Mouse (Mus musculus) intestine, embryonic 14.5 days (tissue): ENCODE results near the gene Stc2. TPM values are rescaled to one million over a fixed set of nuclear protein-coding genes. Genes with fewer than 3 reads are reported as not detected.

Experiments
- ATAC-seq: fragments of 200-750 bp; cut with Nextera tagmentation; replicated peaks from 2 replicates; pipeline ENCODE4 v1.8.0; 2017; ENCODE audit warnings: low read depth, moderate number of reproducible peaks, moderate TSS enrichment, moderate library complexity; ENCODE audit not compliant: low FRiP score, low TSS enrichment
- DNase-seq: peaks from one replicate; pipeline ENCODE4 v3.0.0-alpha.2; 2018; ENCODE audit warnings: low spot score
- H3K27ac ChIP-seq: fragments of 300-500 bp; sonication (generic); 2 replicates; pipeline ENCODE4 v1.5.1; 2014; ENCODE audit warnings: low read depth, mild to moderate bottlenecking, control low read depth
- H3K27me3 ChIP-seq: fragments of 300-500 bp; sonication (generic); replicated peaks from 2 replicates; pipeline ENCODE4 v1.6.1; 2014; ENCODE audit warnings: low read length, control low read depth; ENCODE audit not compliant: control insufficient read depth, insufficient read depth
- H3K36me3 ChIP-seq: fragments of 300-500 bp; sonication (generic); 2 replicates; pipeline ENCODE4 v1.6.1; 2014; ENCODE audit warnings: low read length, control low read depth; ENCODE audit not compliant: control insufficient read depth, insufficient read depth
- H3K4me1 ChIP-seq: fragments of 300-500 bp; sonication (generic); replicated peaks from 2 replicates; pipeline ENCODE4 v1.6.1; 2014; ENCODE audit warnings: low read length, control low read depth, mixed read lengths; ENCODE audit not compliant: control insufficient read depth, insufficient read depth
- H3K4me2 ChIP-seq: fragments of 300-500 bp; sonication (generic); 2 replicates; pipeline ENCODE4 v1.6.1; 2014; ENCODE audit warnings: low read length
- H3K4me3 ChIP-seq: fragments of 300-500 bp; sonication (generic); 2 replicates; pipeline ENCODE4 v1.5.1; 2014; ENCODE audit warnings: low read depth, low read length, control low read depth, mixed read lengths
- H3K9ac ChIP-seq: fragments of 300-500 bp; sonication (generic); 2 replicates; pipeline ENCODE4 v1.6.1; 2014; ENCODE audit warnings: mild to moderate bottlenecking, low read length
- H3K9me3 ChIP-seq: fragments of 300-500 bp; sonication (generic); 2 replicates; pipeline ENCODE4 v1.6.1; 2016; ENCODE audit warnings: low read length, control low read depth; ENCODE audit not compliant: control insufficient read depth
- WGBS: fragments of 180-500 bp; shearing (Covaris S2); extraction: QIAGEN DNeasy Blood & Tissue Kit; methylation state at CpG from one replicate; pipeline ENCODE4 v1.1.7; 2014; 5-methylcytosine and 5-hydroxymethylcytosine counted together
- polyA plus RNA-seq: library from polyadenylated mRNA; unstranded; fragments of >200 nt; fragmentation: Nextera tagmentation; extraction: Ambion mirVana; gene quantifications from 2 replicates; pipeline ENCODE4 v1.2.1, GENCODE M21; 2014

The Stc2 gene
- 3.1 and 3.5 TPM in 2 replicates for polyA plus RNA-seq

- peak; percentile 91 for ATAC-seq
- H3K4me3 ChIP-seq: peak within 1 kb of the TSS; percentile 39
- no peaks in the 10 kb centered on the region for H3K9me3 ChIP-seq
- WGBS: under 1% methylated on average over 48 of the region's 51 CpGs
- peak within 1 kb of the TSS; percentile 73 for H3K4me2 ChIP-seq
- H3K27ac ChIP-seq: no peak within 1 kb of the TSS
- DNase-seq: no peak
- no peaks in the 10 kb centered on the region for H3K36me3 ChIP-seq
- peaks cover 14% of the 10 kb centered on the region for H3K4me1 ChIP-seq
- H3K27me3 ChIP-seq: peaks cover 36% of the 10 kb centered on the region
- H3K9ac ChIP-seq: peak within 1 kb of the TSS; percentile 40
Measured at GRCm38 (mm10) chr11:31369648-31370286, at the start of gene Stc2. Gene Stc2 (minus strand): TSS chr11:31370074.

DNA sequence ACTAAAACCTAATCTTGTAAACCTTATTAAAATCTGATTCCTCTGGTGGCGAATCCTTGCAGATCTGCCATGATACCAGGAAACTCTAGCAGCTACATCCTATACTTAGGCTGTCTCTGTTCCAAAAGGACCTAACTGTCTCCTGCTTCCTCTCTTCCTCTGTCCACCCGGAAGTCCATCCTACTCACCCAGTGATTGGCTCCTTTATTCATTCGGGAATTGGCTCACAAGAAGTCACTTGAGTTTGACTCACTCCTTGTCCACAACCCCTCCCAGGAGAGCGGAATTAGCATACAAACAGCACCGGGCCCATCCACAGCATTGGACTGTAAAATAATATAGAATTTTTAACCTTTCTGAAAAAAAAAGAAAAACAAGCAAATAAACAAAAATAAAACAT is 47.2 kb upstream of the Stc2 start:
- no peaks in the 10 kb centered on the region for H3K4me1 ChIP-seq
- DNase-seq (no peak), ATAC-seq (no peak)
- H3K4me3 ChIP-seq: no peak overlapping the region
- no peak overlapping the region for H3K4me2 ChIP-seq
- no peaks in the 10 kb centered on the region for H3K9me3 ChIP-seq
- WGBS: 82% methylated on average over 5 of the region's 5 CpGs
- no peaks in the 10 kb centered on the region for H3K27me3 ChIP-seq
- H3K9ac ChIP-seq: no peak overlapping the region
- H3K27ac ChIP-seq: no peak overlapping the region
- no peaks in the 10 kb centered on the region for H3K36me3 ChIP-seq

GRCm38 (mm10) chr11:31412376-31412775 is 42.5 kb upstream of the Stc2 start:
- no peak overlapping the region for H3K4me2 ChIP-seq
- no peaks in the 10 kb centered on the region for H3K9me3 ChIP-seq
- no peaks in the 10 kb centered on the region for H3K36me3 ChIP-seq
- 81% methylated on average over 3 of the region's 3 CpGs for WGBS
- H3K9ac ChIP-seq: no peak overlapping the region
- H3K4me1 ChIP-seq: no peaks in the 10 kb centered on the region
- DNase-seq (no peak), ATAC-seq (no peak)
- H3K4me3 ChIP-seq: no peak overlapping the region
- H3K27me3 ChIP-seq: no peaks in the 10 kb centered on the region
- H3K27ac ChIP-seq: no peak overlapping the region

- WGBS: 95% methylated on average over 1 of the region's 1 CpGs
- H3K9ac ChIP-seq: no peak overlapping the region
- H3K9me3 ChIP-seq: no peaks in the 10 kb centered on the region
- H3K27me3 ChIP-seq: no peaks in the 10 kb centered on the region
- H3K36me3 ChIP-seq: no peaks in the 10 kb centered on the region
- no peak overlapping the region for H3K27ac ChIP-seq
- no peak for ATAC-seq
- no peaks in the 10 kb centered on the region for H3K4me1 ChIP-seq
- DNase-seq: no peak
- no peak overlapping the region for H3K4me2 ChIP-seq
- no peak overlapping the region for H3K4me3 ChIP-seq
Measured at GRCm38 (mm10) chr11:31406736-31407135, 36.9 kb upstream of the Stc2 start.

DNA sequence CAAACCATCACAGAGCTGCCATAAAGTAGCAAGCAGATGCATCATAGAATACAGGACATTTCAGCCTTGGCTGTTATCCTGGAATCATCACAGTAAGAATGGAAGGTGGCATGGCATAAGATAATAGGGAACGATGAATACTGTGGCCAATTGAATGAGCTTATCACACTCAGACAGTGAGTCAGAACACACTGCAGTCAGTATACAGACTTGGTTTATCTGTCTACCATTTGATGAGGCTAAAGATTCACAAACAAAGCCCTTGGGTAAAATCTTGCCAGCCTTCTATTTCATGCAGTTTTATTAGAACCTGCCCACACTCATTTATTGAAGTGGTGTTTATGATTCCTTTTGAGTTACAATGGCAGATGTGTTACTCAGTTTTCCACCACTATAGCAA is 33.2 kb upstream of the Stc2 start:
- Histone ChIP-seq H3K4me2 (no peak overlapping the region), H3K9me3 (no peaks in the 10 kb centered on the region), H3K36me3 (no peaks in the 10 kb centered on the region), H3K4me1 (no peaks in the 10 kb centered on the region), H3K9ac (no peak overlapping the region), H3K4me3 (no peak overlapping the region), H3K27me3 (no peaks in the 10 kb centered on the region), H3K27ac (no peak overlapping the region)
- 91% methylated on average over 1 of the region's 1 CpGs for WGBS
- ATAC-seq: no peak
- DNase-seq: no peak

DNA sequence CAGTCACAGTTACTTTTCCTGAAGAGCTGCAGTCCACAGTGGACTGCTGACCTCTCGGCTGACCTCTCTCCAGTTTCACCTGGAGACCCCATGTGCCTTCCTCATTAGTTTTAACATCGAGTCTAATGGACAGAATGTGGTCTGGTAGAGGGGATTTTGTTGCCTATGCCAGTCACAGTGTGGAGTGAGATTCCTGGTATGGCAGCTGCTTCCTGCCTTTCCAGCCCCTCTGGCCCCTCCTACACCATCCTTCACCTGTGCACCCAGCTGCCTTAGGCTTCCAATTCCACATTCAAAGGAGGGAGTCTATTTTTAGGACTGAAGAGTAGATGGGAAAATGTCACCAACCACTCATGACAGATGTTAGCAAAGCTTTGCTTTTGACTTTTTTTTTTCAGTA is 28.7 kb upstream of the Stc2 start:
- Histone ChIP-seq H3K4me3 (no peak overlapping the region), H3K4me1 (no peaks in the 10 kb centered on the region), H3K36me3 (no peaks in the 10 kb centered on the region), H3K27me3 (no peaks in the 10 kb centered on the region), H3K9me3 (no peaks in the 10 kb centered on the region), H3K4me2 (no peak overlapping the region), H3K9ac (no peak overlapping the region), H3K27ac (no peak overlapping the region)
- 81% methylated on average over 2 of the region's 2 CpGs for WGBS
- ATAC-seq (no peak), DNase-seq (no peak)

DNA sequence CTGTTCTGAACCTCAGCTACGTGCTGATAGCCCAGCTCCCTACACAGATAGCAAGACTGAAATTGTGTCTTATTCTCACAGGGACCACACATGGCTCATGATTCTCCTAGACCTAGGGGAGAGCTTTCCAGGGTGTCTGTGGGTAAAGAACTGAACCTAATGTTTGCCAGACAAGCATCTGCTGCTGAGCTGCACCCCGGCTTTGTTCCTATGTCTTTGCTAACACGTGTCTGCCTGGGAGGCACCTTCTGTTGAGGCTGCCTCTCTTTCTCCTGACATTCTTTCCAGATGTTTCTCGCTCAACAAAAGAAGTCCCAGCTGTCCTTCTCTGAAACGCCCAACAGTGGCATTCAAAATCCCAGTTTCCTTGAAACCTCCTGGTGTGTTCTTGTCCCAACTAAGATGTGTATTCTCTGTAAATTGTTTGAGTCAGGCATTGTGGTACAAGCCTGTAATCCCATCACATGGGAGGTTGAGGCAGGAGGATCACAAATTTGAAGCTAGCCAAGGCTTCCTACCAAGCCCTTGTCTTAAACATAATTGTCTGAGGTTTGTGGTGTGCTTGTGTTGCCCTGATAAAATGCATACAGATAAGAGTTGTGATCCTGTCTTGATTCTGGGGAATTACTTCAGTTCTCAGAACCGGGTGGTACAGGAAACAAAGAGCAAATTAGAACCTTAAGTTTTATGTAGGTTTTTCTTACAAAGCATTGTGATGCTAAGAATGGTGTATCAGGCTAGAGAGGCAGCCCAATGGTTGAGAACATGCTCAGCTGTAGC is 27.0 kb upstream of the Stc2 start:
- no peak overlapping the region for H3K4me2 ChIP-seq
- DNase-seq (no peak), ATAC-seq (no peak)
- no peaks in the 10 kb centered on the region for H3K4me1 ChIP-seq
- H3K9ac ChIP-seq: no peak overlapping the region
- no peaks in the 10 kb centered on the region for H3K9me3 ChIP-seq
- H3K4me3 ChIP-seq: no peak overlapping the region
- H3K27me3 ChIP-seq: no peaks in the 10 kb centered on the region
- H3K27ac ChIP-seq: no peak overlapping the region
- no peaks in the 10 kb centered on the region for H3K36me3 ChIP-seq
- 68% methylated on average over 6 of the region's 6 CpGs for WGBS

DNA sequence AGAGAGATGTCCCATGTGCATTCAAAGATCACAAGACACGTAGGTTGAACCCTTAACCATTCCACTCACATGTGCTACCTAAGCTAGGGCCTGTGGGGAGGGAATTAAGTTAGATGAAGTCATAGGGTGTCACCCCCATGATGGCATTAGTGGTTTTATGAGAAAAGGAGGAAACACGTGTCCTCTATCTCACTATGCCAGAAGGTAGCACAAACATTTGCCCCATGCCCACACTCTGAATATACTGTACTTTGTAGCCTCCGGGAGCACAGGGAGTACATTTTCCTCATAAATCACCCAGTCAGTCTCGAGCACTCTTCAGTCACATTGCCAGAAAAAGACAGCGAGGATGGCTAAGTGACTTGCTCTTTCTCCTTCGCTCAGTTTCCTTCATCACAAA is 24.2 kb upstream of the Stc2 start:
- H3K9ac ChIP-seq: no peak overlapping the region
- no peaks in the 10 kb centered on the region for H3K27me3 ChIP-seq
- no peaks in the 10 kb centered on the region for H3K9me3 ChIP-seq
- no peak overlapping the region for H3K4me2 ChIP-seq
- no peak overlapping the region for H3K4me3 ChIP-seq
- no peak for DNase-seq
- H3K27ac ChIP-seq: no peak overlapping the region
- no peak for ATAC-seq
- no peaks in the 10 kb centered on the region for H3K36me3 ChIP-seq
- WGBS: 72% methylated on average over 6 of the region's 6 CpGs
- no peaks in the 10 kb centered on the region for H3K4me1 ChIP-seq

GRCm38 (mm10) chr11:31392340-31392739 is 22.5 kb upstream of the Stc2 start:
- Histone ChIP-seq H3K27me3 (no peaks in the 10 kb centered on the region), H3K9ac (no peak overlapping the region), H3K27ac (no peak overlapping the region), H3K36me3 (no peaks in the 10 kb centered on the region), H3K4me3 (no peak overlapping the region), H3K9me3 (no peaks in the 10 kb centered on the region), H3K4me1 (no peaks in the 10 kb centered on the region), H3K4me2 (no peak overlapping the region)
- DNase-seq (no peak), ATAC-seq (no peak)
- WGBS: 68% methylated on average over 5 of the region's 5 CpGs
